Mouse (Mus musculus) gastrocnemius, postnatal 25 days (tissue): ENCODE data around the gene Tpcn1. TPM values are rescaled to one million over a fixed set of nuclear protein-coding genes. Genes with fewer than 3 reads are reported as not detected.

ENCODE experiments used
- total RNA-seq, 2 experiments: library from RNA; stranded (reverse); gene quantifications; 1 replicate in 1 of 2; 2 replicates in 1 of 2; pipeline ENCODE4 v1.2.3; 2021

Gene Tpcn1
- total RNA-seq, 2 experiments from 2014 or later = 44.3 to 48.3 TPM

Other genes with a start within 250 kb of the Tpcn1 start
- not detected for gene Lhx5, start 157.0 kb downstream of the Tpcn1 start, total RNA-seq
- under 1 TPM; 0.31 to 0.64 TPM for gene Sdsl, start 115.9 kb downstream of the Tpcn1 start, total RNA-seq
- not detected for gene Sds, start 112.1 kb downstream of the Tpcn1 start, total RNA-seq
- 10 to 100 TPM; 29.1 to 32.6 TPM for gene Plbd2, start 85.0 kb downstream of the Tpcn1 start, total RNA-seq
- 10 to 100 TPM in 1 of 2 experiments, 1 to 10 TPM in 1; 9.4 to 11.7 TPM for gene Slc8b1, start 77.5 kb downstream of the Tpcn1 start, total RNA-seq
- under 1 TPM in 1 of 2 experiments, not detected in 1; 0.18 TPM for gene Iqcd, start 343 bp upstream of the Tpcn1 start, total RNA-seq
- 1 to 10 TPM; 4.8 to 6.3 TPM for gene Rita1, start 23.9 kb upstream of the Tpcn1 start, total RNA-seq
- gene Ddx54, start 24.1 kb upstream of the Tpcn1 start, total RNA-seq = 10 to 100 TPM; 15.7 to 17.1 TPM
- not detected for gene Cfap73, start 45.6 kb upstream of the Tpcn1 start, total RNA-seq
- gene Rasal1, start 60.1 kb upstream of the Tpcn1 start, total RNA-seq = not detected
- under 1 TPM; 0.61 to 0.91 TPM for gene Dtx1, start 123.3 kb upstream of the Tpcn1 start, total RNA-seq
- gene Oas2, start 161.2 kb upstream of the Tpcn1 start, total RNA-seq = under 1 TPM; 0.21 to 0.28 TPM
- gene Oas3, start 189.0 kb upstream of the Tpcn1 start, total RNA-seq = not detected
- not detected for gene Oas1e, start 206.9 kb upstream of the Tpcn1 start, total RNA-seq
- gene Oas1c, start 223.8 kb upstream of the Tpcn1 start, total RNA-seq = not detected